Mouse (Mus musculus) myocyte (in vitro differentiated cells): ENCODE measurements at regions not wholly inside any gene's neighbourhood (a gene's known extent, or its start where the extent isn't known, plus 50 kb on each side); places are given as distances from the start of the nearest gene placed in this dataset.

Experiments used
- H3K27me3 ChIP-seq: one replicate; pipeline ENCODE4 v1.6.1; 2011; ENCODE audit not compliant: control insufficient read depth, insufficient read depth, insufficient read length
- H3K36me3 ChIP-seq: one replicate; pipeline ENCODE4 v1.6.1; 2011; ENCODE audit not compliant: control insufficient read depth, insufficient read depth
- H3K4me2 ChIP-seq: one replicate; pipeline ENCODE4 v1.6.1; 2011; ENCODE audit warnings: low read depth, control low read depth
- H3K4me3 ChIP-seq: one replicate; pipeline ENCODE4 v1.5.1; 2011; ENCODE audit warnings: mild to moderate bottlenecking, control low read depth, moderate library complexity
- H3K79me2 ChIP-seq: one replicate; pipeline ENCODE4 v1.6.1; 2011; ENCODE audit not compliant: control insufficient read depth, insufficient read depth
- H3ac ChIP-seq: one replicate; pipeline ENCODE4 v1.6.1; 2011; ENCODE audit not compliant: control insufficient read depth, insufficient read length
- CEBPB ChIP-seq: IDR thresholded peaks from 2 replicates; pipeline ENCODE4 v1.6.1; 2011; ENCODE audit warnings: mild to moderate bottlenecking, moderate library complexity; ENCODE audit not compliant: poor library complexity, insufficient read depth, severe bottlenecking
- E2F4 ChIP-seq: IDR thresholded peaks from one replicate; pipeline ENCODE4 v1.6.1; 2011; ENCODE audit warnings: mild to moderate bottlenecking, control low read depth, moderate library complexity; ENCODE audit not compliant: insufficient read depth
- MAX ChIP-seq: IDR thresholded peaks from one replicate; pipeline ENCODE4 v1.6.1; 2011; ENCODE audit warnings: low read depth, mild to moderate bottlenecking, control low read depth
- MYOD1 ChIP-seq, 3 experiments: IDR thresholded peaks; one replicate each; pipeline ENCODE4 v1.6.1; 2011; ENCODE audit warnings: control low read depth in 2 of 3, low read depth in 2 of 3, mild to moderate bottlenecking in 2 of 3, moderate library complexity in 1 of 3; ENCODE audit not compliant: insufficient read length in 2 of 3, control insufficient read depth in 1 of 3
- MYOG ChIP-seq, 3 experiments: IDR thresholded peaks; one replicate each; pipeline ENCODE4 v1.6.1; 2011; ENCODE audit warnings: control low read depth in 2 of 3, low read depth in 2 of 3, mild to moderate bottlenecking in 2 of 3; ENCODE audit not compliant: insufficient read length in 2 of 3, control insufficient read depth in 1 of 3, insufficient read depth in 1 of 3
- POLR2A ChIP-seq: IDR thresholded peaks from one replicate; pipeline ENCODE4 v1.6.1; 2011; ENCODE audit warnings: low read depth, mild to moderate bottlenecking, control low read depth, moderate library complexity; ENCODE audit not compliant: insufficient read length
- POLR2AphosphoS2 ChIP-seq: IDR thresholded peaks from one replicate; pipeline ENCODE4 v1.6.1; 2011; ENCODE audit warnings: low read depth, control low read depth; ENCODE audit not compliant: insufficient read length
- REST ChIP-seq: IDR thresholded peaks from one replicate; pipeline ENCODE4 v1.6.1; 2011; ENCODE audit warnings: mild to moderate bottlenecking, control low read depth, moderate library complexity; ENCODE audit not compliant: insufficient read depth, insufficient read length
- SRF ChIP-seq: IDR thresholded peaks from one replicate; pipeline ENCODE4 v1.6.1; 2011; ENCODE audit warnings: low read depth; ENCODE audit not compliant: control insufficient read depth, insufficient read length
- TCF12 ChIP-seq: IDR thresholded peaks from one replicate; pipeline ENCODE4 v1.6.1; 2011; ENCODE audit warnings: mild to moderate bottlenecking, control low read depth; ENCODE audit not compliant: poor library complexity, insufficient read depth, severe bottlenecking
- TCF3 ChIP-seq: IDR thresholded peaks from one replicate; pipeline ENCODE4 v1.6.1; 2011; ENCODE audit warnings: low read depth, control low read depth; ENCODE audit not compliant: insufficient read length
- USF1 ChIP-seq: IDR thresholded peaks from one replicate; pipeline ENCODE4 v1.6.1; 2011; ENCODE audit warnings: low read depth, mild to moderate bottlenecking, control low read depth, moderate library complexity

GRCm38 (mm10) chr3:149625497-149625896 is 635.1 kb upstream of the Adgrl2 start:
- no peaks in the 10 kb centered on the region for H3K36me3 ChIP-seq
- no peak overlapping the region for H3K4me2 ChIP-seq
- H3ac ChIP-seq, result no peak overlapping the region
- TF ChIP-seq CEBPB (peak; percentile 60; the same call in 1 of the 2 replicates), REST (no peak), MAX (no peak)
- H3K27me3 ChIP-seq, result no peaks in the 10 kb centered on the region
- no peak overlapping the region for H3K4me3 ChIP-seq
- H3K79me2 ChIP-seq, result no peaks in the 10 kb centered on the region

DNA sequence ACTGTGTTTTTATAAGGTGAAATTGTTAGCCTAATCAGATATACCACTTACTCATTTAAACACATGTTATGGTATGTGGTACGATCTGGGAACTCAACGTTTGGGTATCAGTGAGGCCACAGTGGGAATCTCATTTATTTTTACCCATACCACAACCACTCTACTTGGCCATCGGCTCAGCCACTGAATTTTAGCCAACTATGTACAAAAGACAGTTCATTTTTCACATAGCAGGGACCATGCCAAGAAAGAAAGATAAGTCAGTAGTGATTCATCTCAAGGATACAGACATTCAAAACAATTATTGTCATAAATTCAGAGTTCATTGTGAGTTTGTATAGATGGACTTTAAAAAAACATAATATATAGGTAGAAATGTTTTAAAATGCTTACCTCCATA is 634.7 kb upstream of the Adgrl2 start:
- Histone ChIP-seq H3K36me3 (no peaks in the 10 kb centered on the region), H3K79me2 (no peaks in the 10 kb centered on the region)

GRCm38 (mm10) chr3:149623851-149624532 is 633.6 kb upstream of the Adgrl2 start:
- H3K4me2 ChIP-seq, result no peak overlapping the region
- H3ac ChIP-seq, result no peak overlapping the region
- no peak overlapping the region for H3K4me3 ChIP-seq
- TF ChIP-seq USF1 (no peak), TCF12 (no peak), REST (no peak), SRF (no peak), MAX (no peak)
- H3K27me3 ChIP-seq, result no peaks in the 10 kb centered on the region
- no peaks in the 10 kb centered on the region for H3K36me3 ChIP-seq
- no peaks in the 10 kb centered on the region for H3K79me2 ChIP-seq

More for the DNA sequence above, 634.7 kb upstream of the Adgrl2 start:
- H3ac ChIP-seq, result no peak overlapping the region
- no peak overlapping the region for H3K4me2 ChIP-seq
- H3K4me3 ChIP-seq, result no peak overlapping the region
- H3K27me3 ChIP-seq, result no peaks in the 10 kb centered on the region
- TF ChIP-seq REST (no peak), TCF3 (no peak), MYOG (IDR thresholded peaks at IDR 0.05; ENCODE audit: control insufficient read depth in 1 of 3, insufficient read depth in 1 of 3, insufficient read length in 2 of 3, low read depth in 2 of 3) (no peak), POLR2A (no peak), MYOD1 (IDR thresholded peaks at IDR 0.05; ENCODE audit: control insufficient read depth in 1 of 3, insufficient read length in 2 of 3, low read depth in 2 of 3) (no peak), MAX (no peak), TCF12 (no peak), POLR2AphosphoS2 (no peak), E2F4 (no peak), USF1 (no peak), CEBPB (no peak), SRF (no peak)

GRCm38 (mm10) chr3:149603865-149604264 is 613.5 kb upstream of the Adgrl2 start:
- no peak for TF ChIP-seq TCF3
- TF ChIP-seq POLR2A, result no peak
- TF ChIP-seq SRF, result no peak
- TF ChIP-seq MYOD1 (IDR thresholded peaks at IDR 0.05; ENCODE audit: control insufficient read depth in 1 of 3, insufficient read length in 2 of 3, low read depth in 2 of 3), result no peak
- no peak for TF ChIP-seq MAX
- no peak for TF ChIP-seq MYOG (IDR thresholded peaks at IDR 0.05; ENCODE audit: control insufficient read depth in 1 of 3, insufficient read depth in 1 of 3, insufficient read length in 2 of 3, low read depth in 2 of 3)
- no peak for TF ChIP-seq POLR2AphosphoS2
- no peak for TF ChIP-seq TCF12
- no peak for TF ChIP-seq CEBPB
- TF ChIP-seq USF1, result no peak
- TF ChIP-seq E2F4, result no peak
- no peak for TF ChIP-seq REST
- Histone ChIP-seq H3K36me3 (no peaks in the 10 kb centered on the region), H3K27me3 (no peaks in the 10 kb centered on the region)

DNA sequence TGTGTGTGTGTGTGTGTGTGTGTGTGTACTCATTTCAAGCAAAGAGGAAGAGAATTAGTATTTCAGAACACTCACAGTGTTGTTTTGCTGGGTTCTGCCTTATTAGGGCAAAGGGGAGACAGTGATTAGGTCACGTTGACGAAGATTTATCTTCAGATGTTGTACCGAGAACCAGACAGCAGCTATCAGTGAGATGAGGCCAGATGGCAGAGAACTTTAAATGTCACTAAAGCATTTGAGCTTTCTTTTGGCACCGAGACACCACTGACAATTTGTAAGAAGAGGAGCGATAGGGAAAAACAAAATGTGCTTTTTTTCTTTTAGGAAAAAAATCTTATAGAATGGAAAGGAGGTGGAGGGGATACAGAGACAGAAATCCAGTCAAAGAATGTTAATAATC is 610.9 kb upstream of the Adgrl2 start:
- TF ChIP-seq MYOG (IDR thresholded peaks at IDR 0.05; ENCODE audit: control insufficient read depth in 1 of 3, insufficient read depth in 1 of 3, insufficient read length in 2 of 3, low read depth in 2 of 3) (no peak), POLR2A (no peak), TCF12 (no peak), POLR2AphosphoS2 (no peak)
- no peaks in the 10 kb centered on the region for H3K36me3 ChIP-seq
- H3K4me3 ChIP-seq, result no peak overlapping the region
- H3ac ChIP-seq, result no peak overlapping the region
- no peak overlapping the region for H3K4me2 ChIP-seq
- H3K27me3 ChIP-seq, result no peaks in the 10 kb centered on the region
- H3K79me2 ChIP-seq, result no peaks in the 10 kb centered on the region

More at GRCm38 (mm10) chr3:149603865-149604264, 613.5 kb upstream of the Adgrl2 start:
- no peaks in the 10 kb centered on the region for H3K79me2 ChIP-seq
- no peak overlapping the region for H3K4me3 ChIP-seq
- H3ac ChIP-seq, result no peak overlapping the region
- no peak overlapping the region for H3K4me2 ChIP-seq
